Mouse (Mus musculus) frontal cortex, postnatal 14 days (tissue): ENCODE measurements at regions not wholly inside any gene's neighbourhood (a gene's known extent, or its start where the extent isn't known, plus 50 kb on each side); places are given as distances from the start of the nearest gene placed in this dataset.

Source experiments
- DNase-seq, 2 experiments: peaks; one replicate each; pipeline ENCODE4 v3.0.0; 2022; ENCODE audit warnings: low spot score in 2 of 2

GRCm38 (mm10) chr1:27062311-27062710, 375.1 kb upstream of the 4931408C20Rik start:
- peak in 1 of 2 experiments; percentile 3 for DNase-seq
